Mouse (Mus musculus) erythroblast, embryonic 14.5 days (primary cell): ENCODE data around the gene Dnah5.

ENCODE experiments used
- GATA1 ChIP-seq: IDR thresholded peaks from 2 replicates; pipeline ENCODE4 v1.6.1; 2012; ENCODE audit warnings: low read length, inconsistent platforms, mixed read lengths
- TAL1 ChIP-seq: IDR thresholded peaks from 3 replicates; pipeline ENCODE4 v1.6.1; 2012; ENCODE audit warnings: low read length, inconsistent platforms, mixed read lengths

DNA sequence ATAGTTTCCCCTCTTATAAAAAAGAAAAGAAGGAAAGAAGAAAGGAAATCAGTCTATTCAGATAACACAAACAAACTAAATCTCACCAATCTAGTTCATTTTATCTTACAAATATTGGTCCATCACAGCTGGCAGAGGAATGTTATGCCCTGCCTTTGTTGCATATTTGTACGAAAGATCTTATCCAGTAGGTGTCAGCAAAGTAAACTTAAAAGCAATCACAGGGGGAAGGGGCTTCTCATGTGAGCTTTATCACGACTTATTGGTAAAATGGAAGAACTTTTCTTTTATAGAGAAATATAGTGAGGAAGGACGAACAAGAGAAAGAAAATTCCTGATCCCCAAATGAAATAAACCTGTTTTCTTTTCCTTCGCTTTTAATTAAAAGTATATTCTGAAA, 299.3 kb downstream of the Dnah5 start:
- TF ChIP-seq GATA1, result no peak
- no peak for TF ChIP-seq TAL1
